7 mouse cellular contexts compared by ENCODE assay signal in the genomic region with DNA sequence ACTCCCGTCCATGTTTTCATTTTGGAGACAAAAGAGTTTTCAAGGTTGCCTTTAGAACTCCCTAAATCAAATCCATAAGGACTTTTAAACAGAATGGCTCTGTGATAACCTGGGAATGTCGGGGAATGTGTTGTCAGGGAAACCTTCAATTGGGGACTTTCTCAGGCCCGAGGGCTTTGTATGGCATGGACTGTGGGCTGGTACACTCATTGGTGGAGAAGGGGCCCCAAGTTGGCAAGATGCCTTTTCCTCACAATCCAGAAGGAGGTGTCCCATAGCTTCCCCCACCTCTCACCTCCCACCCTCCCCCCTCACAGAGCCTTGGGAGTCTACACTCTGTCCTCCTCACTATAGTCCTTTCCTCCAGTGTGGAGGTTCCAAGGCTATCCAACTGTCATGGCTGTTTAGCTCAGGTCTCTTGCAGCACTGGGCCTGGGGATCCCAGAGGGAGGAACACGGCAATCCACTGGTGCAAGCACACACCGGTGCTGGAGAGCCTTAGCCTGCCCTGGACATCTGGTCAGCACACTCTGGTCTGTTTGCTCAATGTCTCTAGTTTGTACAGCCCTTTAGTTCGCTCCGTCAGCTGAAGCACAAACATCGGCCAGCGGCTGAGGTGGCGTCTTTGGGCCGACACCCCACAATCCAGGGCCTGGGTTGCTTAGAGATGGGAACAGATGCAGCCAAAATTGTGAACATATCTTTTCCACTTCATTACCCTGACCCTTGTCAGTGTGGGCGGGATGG. TPM values are rescaled to one million over a fixed set of nuclear protein-coding genes. Genes with fewer than 3 reads are reported as not detected.
DNase-seq lines count a peak whose midpoint lies in the region; ATAC-seq and TF ChIP-seq lines count a peak whose summit lies in the region.

No protein-coding gene starts in this region.

- TF ChIP-seq EP300 in liver, postnatal 0 days (IDR thresholded peaks at IDR 0.05; ENCODE audit: low read depth) = no peak
- TF ChIP-seq EP300 in stomach, postnatal 0 days (optimal IDR thresholded peaks at IDR 0.05) = no peak

- WGBS in midbrain, embryonic 11.5 days = 66% methylated on average over 12 of the region's 12 CpGs
- 64% methylated on average over 12 of the region's 12 CpGs for WGBS in midbrain, postnatal 0 days
- 79% methylated on average over 12 of the region's 12 CpGs for WGBS in heart, embryonic 10.5 days
- 62% methylated on average over 12 of the region's 12 CpGs for WGBS in liver, postnatal 0 days (ENCODE audit: insufficient replicate concordance)
- 41% methylated on average over 12 of the region's 12 CpGs for WGBS in stomach, postnatal 0 days

- H3K27ac ChIP-seq in midbrain, embryonic 11.5 days (ENCODE audit: low read depth, low read length) = no peak overlapping the region; the same call in 1 of the 2 replicates
- H3K27ac ChIP-seq in midbrain, postnatal 0 days (ENCODE audit: low read depth, low read length) = no peak overlapping the region
- H3K27ac ChIP-seq in heart, embryonic 10.5 days = peak overlapping the region; percentile 72; the same call in 1 of the 2 replicates
- peak overlapping the region; percentile 60 for H3K27ac ChIP-seq in liver, postnatal 0 days (ENCODE audit: low read depth)
- peak overlapping the region; percentile 88 for H3K27ac ChIP-seq in stomach, postnatal 0 days (replicated peaks)

- H3K9ac ChIP-seq in midbrain, embryonic 11.5 days (ENCODE audit: low read length) = no peak overlapping the region
- no peak overlapping the region for H3K9ac ChIP-seq in midbrain, postnatal 0 days (replicated peaks; ENCODE audit: low read length, poor library complexity, severe bottlenecking)
- no peak overlapping the region; the same call in 1 of the 2 replicates for H3K9ac ChIP-seq in liver, postnatal 0 days (replicated peaks)
- no peak overlapping the region for H3K9ac ChIP-seq in stomach, postnatal 0 days (ENCODE audit: low read length)

- H3K9me3 ChIP-seq in midbrain, embryonic 11.5 days (ENCODE audit: control insufficient read depth, low read length) = no peaks in the 10 kb centered on the region
- H3K9me3 ChIP-seq in midbrain, postnatal 0 days (ENCODE audit: low read length) = no peaks in the 10 kb centered on the region
- H3K9me3 ChIP-seq in heart, embryonic 10.5 days = no peaks in the 10 kb centered on the region
- no peaks in the 10 kb centered on the region for H3K9me3 ChIP-seq in liver, postnatal 0 days (ENCODE audit: low read length)
- no peaks in the 10 kb centered on the region for H3K9me3 ChIP-seq in stomach, postnatal 0 days (ENCODE audit: control insufficient read depth, low read length)

- no peak for TF ChIP-seq CTCF in midbrain, postnatal 0 days (IDR thresholded peaks at IDR 0.05)
- no peak for TF ChIP-seq CTCF in liver, postnatal 0 days (IDR thresholded peaks at IDR 0.05; ENCODE audit: low read depth)
- no peak for TF ChIP-seq CTCF in stomach, postnatal 0 days (IDR thresholded peaks at IDR 0.05; ENCODE audit: low read depth)

- peaks cover 6% of the 10 kb centered on the region; the same call in 1 of the 2 replicates for H3K4me1 ChIP-seq in midbrain, embryonic 11.5 days (ENCODE audit: control insufficient read depth, insufficient read depth, low read length)
- no peaks in the 10 kb centered on the region for H3K4me1 ChIP-seq in midbrain, postnatal 0 days (ENCODE audit: insufficient read depth, low read length)
- peaks cover 50% of the 10 kb centered on the region for H3K4me1 ChIP-seq in heart, embryonic 10.5 days
- peaks cover 22% of the 10 kb centered on the region for H3K4me1 ChIP-seq in liver, postnatal 0 days (ENCODE audit: insufficient read depth)
- H3K4me1 ChIP-seq in stomach, postnatal 0 days (replicated peaks; ENCODE audit: control insufficient read depth, insufficient read depth) = peaks cover 22% of the 10 kb centered on the region

- peak; percentile 83 for DNase-seq in midbrain, embryonic 11.5 days (ENCODE audit: low spot score, missing footprints)
- DNase-seq in midbrain, postnatal 0 days (ENCODE audit: low spot score) = no peak
- no peak for DNase-seq in heart, embryonic 10.5 days (ENCODE audit: low spot score)
- DNase-seq in liver, postnatal 0 days = no peak
- peak; percentile 56 for DNase-seq in stomach, postnatal 0 days (ENCODE audit: low spot score)
- DNase-seq in B cell, adult 2 months = no peak
- no peak for DNase-seq in retina, embryonic 14.5 days (ENCODE audit: low spot score)

- no peaks in the 10 kb centered on the region for H3K27me3 ChIP-seq in midbrain, embryonic 11.5 days (ENCODE audit: control insufficient read depth, insufficient read depth, low read length)
- H3K27me3 ChIP-seq in midbrain, postnatal 0 days (ENCODE audit: insufficient read depth, low read length) = no peaks in the 10 kb centered on the region
- no peaks in the 10 kb centered on the region for H3K27me3 ChIP-seq in heart, embryonic 10.5 days (ENCODE audit: insufficient read depth, poor library complexity, severe bottlenecking)
- H3K27me3 ChIP-seq in liver, postnatal 0 days (ENCODE audit: insufficient read depth, low read length) = no peaks in the 10 kb centered on the region
- H3K27me3 ChIP-seq in stomach, postnatal 0 days (ENCODE audit: control insufficient read depth, insufficient read depth, low read length) = no peaks in the 10 kb centered on the region

- no peaks in the 10 kb centered on the region for H3K36me3 ChIP-seq in midbrain, embryonic 11.5 days (ENCODE audit: control insufficient read depth, insufficient read depth, low read length)
- peaks cover 29% of the 10 kb centered on the region for H3K36me3 ChIP-seq in midbrain, postnatal 0 days (ENCODE audit: insufficient read depth, low read length)
- H3K36me3 ChIP-seq in heart, embryonic 10.5 days = no peaks in the 10 kb centered on the region
- H3K36me3 ChIP-seq in liver, postnatal 0 days (replicated peaks; ENCODE audit: insufficient read depth, low read length) = no peaks in the 10 kb centered on the region; the same call in 1 of the 2 replicates
- no peaks in the 10 kb centered on the region; the same call in 1 of the 2 replicates for H3K36me3 ChIP-seq in stomach, postnatal 0 days (ENCODE audit: control insufficient read depth, insufficient read depth, low read length)

- peak; percentile 19; the same call in 1 of the 2 replicates for ATAC-seq in midbrain, embryonic 11.5 days (ENCODE audit: low FRiP score)
- no peak for ATAC-seq in midbrain, postnatal 0 days (ENCODE audit: low FRiP score)
- peak; percentile 81 for ATAC-seq in liver, postnatal 0 days
- ATAC-seq in stomach, postnatal 0 days (ENCODE audit: low FRiP score, low TSS enrichment) = peak; percentile 33

- no peak overlapping the region for H3K4me2 ChIP-seq in midbrain, embryonic 11.5 days
- no peak overlapping the region for H3K4me2 ChIP-seq in midbrain, postnatal 0 days (ENCODE audit: low read depth, low read length, poor library complexity, severe bottlenecking)
- no peak overlapping the region for H3K4me2 ChIP-seq in liver, postnatal 0 days (ENCODE audit: low read depth, low read length)
- no peak overlapping the region for H3K4me2 ChIP-seq in stomach, postnatal 0 days (replicated peaks; ENCODE audit: low read depth)

- H3K4me3 ChIP-seq in midbrain, embryonic 11.5 days (ENCODE audit: low read depth, low read length) = no peak overlapping the region
- H3K4me3 ChIP-seq in midbrain, postnatal 0 days (ENCODE audit: low read depth, low read length) = no peak overlapping the region
- no peak overlapping the region for H3K4me3 ChIP-seq in heart, embryonic 10.5 days
- H3K4me3 ChIP-seq in liver, postnatal 0 days (ENCODE audit: low read depth, low read length) = no peak overlapping the region
- no peak overlapping the region for H3K4me3 ChIP-seq in stomach, postnatal 0 days (ENCODE audit: low read depth, low read length)

RNA-seq across cellular contexts. Expression of a gene that starts 18.9 kb away (rescaled TPM):
- 3.3 and 3.7 TPM in 2 replicates for polyA plus RNA-seq in midbrain, embryonic 11.5 days (2014; fragmentation: Nextera tagmentation; extraction: Ambion mirVana)
- total RNA-seq in midbrain, postnatal 0 days (2014; rRNA removed) = 34.3 and 34.5 TPM in 2 replicates
- polyA plus RNA-seq in midbrain, postnatal 0 days (2015; fragmentation: Nextera tagmentation; extraction: Ambion mirVana) = 17.0 and 20.4 TPM in 2 replicates
- polyA plus RNA-seq in heart, embryonic 10.5 days (2016; fragmentation: Nextera tagmentation; extraction: Ambion mirVana) = 5.5 and 6.4 TPM in 2 replicates
- 5.9 and 7.2 TPM in 2 replicates for polyA plus RNA-seq in liver, postnatal 0 days (2015; fragmentation: Nextera tagmentation; extraction: Ambion mirVana)
- 5.7 and 6.4 TPM in 2 replicates for polyA plus RNA-seq in stomach, postnatal 0 days (2015; fragmentation: Nextera tagmentation; extraction: Ambion mirVana)

RNA-seq across cellular contexts. Expression of a gene that starts 37.0 kb away (rescaled TPM):
- polyA plus RNA-seq in midbrain, embryonic 11.5 days (2014; fragmentation: Nextera tagmentation; extraction: Ambion mirVana) = 2.9 and 3.4 TPM in 2 replicates
- 3.6 and 3.8 TPM in 2 replicates for total RNA-seq in midbrain, postnatal 0 days (2014; rRNA removed)
- polyA plus RNA-seq in midbrain, postnatal 0 days (2015; fragmentation: Nextera tagmentation; extraction: Ambion mirVana) = 3.0 and 3.5 TPM in 2 replicates
- 13.6 and 15.8 TPM in 2 replicates for polyA plus RNA-seq in heart, embryonic 10.5 days (2016; fragmentation: Nextera tagmentation; extraction: Ambion mirVana)
- 3.1 TPM in 2 replicates for polyA plus RNA-seq in liver, postnatal 0 days (2015; fragmentation: Nextera tagmentation; extraction: Ambion mirVana)
- polyA plus RNA-seq in stomach, postnatal 0 days (2015; fragmentation: Nextera tagmentation; extraction: Ambion mirVana) = 2.8 and 2.9 TPM in 2 replicates

RNA-seq across cellular contexts. Expression of a gene that starts 37.5 kb away (rescaled TPM):
- polyA plus RNA-seq in midbrain, embryonic 11.5 days (2014; fragmentation: Nextera tagmentation; extraction: Ambion mirVana) = 87.9 and 90.7 TPM in 2 replicates
- total RNA-seq in midbrain, postnatal 0 days (2014; rRNA removed) = 105 and 108 TPM in 2 replicates
- polyA plus RNA-seq in midbrain, postnatal 0 days (2015; fragmentation: Nextera tagmentation; extraction: Ambion mirVana) = 91.7 and 106 TPM in 2 replicates
- 56.1 and 80.1 TPM in 2 replicates for polyA plus RNA-seq in heart, embryonic 10.5 days (2016; fragmentation: Nextera tagmentation; extraction: Ambion mirVana)
- 30.1 and 36.7 TPM in 2 replicates for polyA plus RNA-seq in liver, postnatal 0 days (2015; fragmentation: Nextera tagmentation; extraction: Ambion mirVana)
- 79.3 and 84.3 TPM in 2 replicates for polyA plus RNA-seq in stomach, postnatal 0 days (2015; fragmentation: Nextera tagmentation; extraction: Ambion mirVana)

RNA-seq across cellular contexts. Expression of a gene that starts 40.5 kb away (rescaled TPM):
- polyA plus RNA-seq in midbrain, embryonic 11.5 days (2014; fragmentation: Nextera tagmentation; extraction: Ambion mirVana) = 0.53 and 0.72 TPM in 2 replicates
- total RNA-seq in midbrain, postnatal 0 days (2014; rRNA removed) = 5.7 and 7.0 TPM in 2 replicates
- polyA plus RNA-seq in midbrain, postnatal 0 days (2015; fragmentation: Nextera tagmentation; extraction: Ambion mirVana) = 6.9 and 7.5 TPM in 2 replicates
- 0.76 and 0.78 TPM in 2 replicates for polyA plus RNA-seq in heart, embryonic 10.5 days (2016; fragmentation: Nextera tagmentation; extraction: Ambion mirVana)
- 13.2 and 13.4 TPM in 2 replicates for polyA plus RNA-seq in liver, postnatal 0 days (2015; fragmentation: Nextera tagmentation; extraction: Ambion mirVana)
- 2.7 and 3.5 TPM in 2 replicates for polyA plus RNA-seq in stomach, postnatal 0 days (2015; fragmentation: Nextera tagmentation; extraction: Ambion mirVana)

Comparison
In these comparisons a context has a peak if more than half of its experiments do, and no peak if none do; other contexts are left out.
1. DNase-seq: peak in midbrain, embryonic 11.5 days (single experiment) and stomach, postnatal 0 days (single experiment); none in midbrain, postnatal 0 days (single experiment), heart, embryonic 10.5 days (single experiment), liver, postnatal 0 days (single experiment), B cell, adult 2 months (0 of 2) and retina, embryonic 14.5 days (single experiment).
2. H3K27ac ChIP-seq: peak in heart, embryonic 10.5 days (single experiment), liver, postnatal 0 days (single experiment) and stomach, postnatal 0 days (single experiment); none in midbrain, embryonic 11.5 days (single experiment) and midbrain, postnatal 0 days (single experiment).